Mouse (Mus musculus): ENCODE measurements around the gene Galnt7. TPM values are rescaled to one million over a fixed set of nuclear protein-coding genes. Genes with fewer than 3 reads are reported as not detected.

Gene Galnt7
- total and polyA plus RNA-seq, 2 experiments from 2014 or later = 6.6 to 6.8 TPM

DNA sequence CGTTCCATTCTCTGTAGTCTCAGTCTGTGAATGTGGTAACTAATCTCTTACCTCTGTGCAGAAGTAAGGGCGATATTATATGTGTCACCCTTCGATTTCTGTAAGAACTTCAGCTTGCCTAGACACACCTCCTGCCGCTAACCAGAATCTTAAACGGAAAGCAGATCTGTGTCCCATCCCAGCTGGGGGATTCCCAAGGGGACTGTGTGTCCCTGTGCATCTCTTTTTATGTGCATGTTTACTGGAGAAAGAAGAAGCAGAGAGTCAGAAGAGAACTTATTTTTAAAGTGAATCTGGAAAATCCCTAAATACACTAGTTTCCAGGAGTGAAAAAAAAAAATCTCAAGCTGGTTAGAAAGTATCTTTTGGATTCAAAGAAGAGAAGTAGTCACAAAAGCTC, 75.5 kb downstream of the Galnt7 start:
- Histone ChIP-seq H3K27ac (no peak overlapping the region), H3K9ac (replicated peaks; ENCODE audit: low read length) (no peak overlapping the region), H3K27me3 (ENCODE audit: insufficient read depth, low read length) (no peaks in the 10 kb centered on the region), H3K4me3 (ENCODE audit: low read length) (no peak overlapping the region), H3K4me2 (ENCODE audit: low read depth, low read length) (no peak overlapping the region), H3K4me1 (ENCODE audit: insufficient read depth, low read length) (no peaks in the 10 kb centered on the region), H3K36me3 (ENCODE audit: insufficient read depth, low read length) (no peaks in the 10 kb centered on the region), H3K9me3 (ENCODE audit: low read length) (no peaks in the 10 kb centered on the region)
- no peak for ATAC-seq
- no peak for DNase-seq (ENCODE audit: low spot score)
- no peak for TF ChIP-seq CTCF (IDR thresholded peaks at IDR 0.05; ENCODE audit: low read depth)
- 77% methylated on average over 5 of the region's 5 CpGs for WGBS

- WGBS = 30% methylated on average over 7 of the region's 7 CpGs
- Histone ChIP-seq H3K9me3 (ENCODE audit: low read length) (no peaks in the 10 kb centered on the region), H3K9ac (replicated peaks; ENCODE audit: low read length) (no peak overlapping the region), H3K4me3 (ENCODE audit: low read length) (no peak overlapping the region), H3K27ac (no peak overlapping the region), H3K4me1 (ENCODE audit: insufficient read depth, low read length) (no peaks in the 10 kb centered on the region), H3K27me3 (ENCODE audit: insufficient read depth, low read length) (no peaks in the 10 kb centered on the region), H3K36me3 (ENCODE audit: insufficient read depth, low read length) (no peaks in the 10 kb centered on the region), H3K4me2 (ENCODE audit: low read depth, low read length) (no peak overlapping the region)
- peak; percentile 32 for DNase-seq (ENCODE audit: low spot score)
- peak; percentile 82 for ATAC-seq
- TF ChIP-seq CTCF (IDR thresholded peaks at IDR 0.05; ENCODE audit: low read depth) = peak; percentile 51
These were observed 76.6 kb downstream of the Galnt7 start for GRCm38 (mm10) chr8:57576238-57576637.

DNA sequence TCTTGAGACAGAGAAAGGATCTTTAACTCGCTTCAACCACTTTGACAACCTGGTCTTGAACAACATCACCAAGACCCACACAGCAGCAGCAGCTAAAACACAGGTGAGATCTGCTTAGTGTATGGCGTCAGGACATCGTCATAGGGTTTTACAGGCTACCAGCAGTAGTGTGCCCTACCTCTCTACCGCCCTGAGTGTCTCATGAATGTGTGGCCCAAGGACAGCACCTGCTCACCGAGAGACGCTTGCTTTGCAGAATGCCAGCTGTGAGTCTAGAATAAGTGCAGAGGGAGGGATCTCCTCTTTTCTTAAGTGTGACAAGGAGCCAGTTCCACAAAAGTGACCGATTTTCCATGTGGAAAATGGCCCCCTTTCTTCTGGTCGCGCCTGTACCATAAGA, 77.5 kb downstream of the Galnt7 start:
- Histone ChIP-seq H3K9me3 (ENCODE audit: low read length) (no peaks in the 10 kb centered on the region), H3K9ac (replicated peaks; ENCODE audit: low read length) (no peak overlapping the region), H3K27me3 (ENCODE audit: insufficient read depth, low read length) (no peaks in the 10 kb centered on the region), H3K36me3 (ENCODE audit: insufficient read depth, low read length) (no peaks in the 10 kb centered on the region), H3K4me2 (ENCODE audit: low read depth, low read length) (no peak overlapping the region), H3K4me3 (ENCODE audit: low read length) (no peak overlapping the region), H3K27ac (no peak overlapping the region), H3K4me1 (ENCODE audit: insufficient read depth, low read length) (no peaks in the 10 kb centered on the region)
- TF ChIP-seq CTCF (IDR thresholded peaks at IDR 0.05; ENCODE audit: low read depth) = no peak
- 85% methylated on average over 9 of the region's 9 CpGs for WGBS
- DNase-seq (ENCODE audit: low spot score) (no peak), ATAC-seq (no peak)

DNA sequence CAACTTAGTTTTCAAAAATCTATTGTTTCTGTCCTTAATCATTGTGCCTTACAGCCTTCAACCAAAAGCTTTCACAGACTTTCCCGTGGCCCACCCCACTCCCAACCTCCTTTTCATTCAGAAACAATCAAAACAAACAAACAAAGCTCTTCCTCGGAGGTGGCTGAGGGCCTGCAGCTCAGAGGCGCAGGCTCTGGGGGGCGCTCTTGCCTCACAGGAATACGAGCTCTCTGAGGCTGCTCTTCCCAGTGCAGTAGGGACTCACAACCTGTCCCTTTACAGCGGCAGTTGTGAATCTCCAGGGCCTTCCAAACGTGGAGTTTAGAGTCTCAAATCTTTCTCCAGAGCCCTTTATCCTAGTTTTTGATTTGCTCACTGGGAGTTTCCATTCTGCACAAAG, 78.4 kb downstream of the Galnt7 start:
- no peaks in the 10 kb centered on the region for H3K9me3 ChIP-seq (ENCODE audit: low read length)
- peak; percentile 77 for ATAC-seq
- H3K9ac ChIP-seq (replicated peaks; ENCODE audit: low read length) = no peak overlapping the region
- no peak overlapping the region for H3K27ac ChIP-seq
- H3K4me3 ChIP-seq (ENCODE audit: low read length) = no peak overlapping the region
- H3K4me1 ChIP-seq (ENCODE audit: insufficient read depth, low read length) = no peaks in the 10 kb centered on the region
- peak; percentile 85 for DNase-seq (ENCODE audit: low spot score)
- H3K4me2 ChIP-seq (ENCODE audit: low read depth, low read length) = no peak overlapping the region
- TF ChIP-seq CTCF (IDR thresholded peaks at IDR 0.05; ENCODE audit: low read depth) = peak; percentile 88
- H3K27me3 ChIP-seq (ENCODE audit: insufficient read depth, low read length) = no peaks in the 10 kb centered on the region
- no peaks in the 10 kb centered on the region for H3K36me3 ChIP-seq (ENCODE audit: insufficient read depth, low read length)
- WGBS = 5% methylated on average over 7 of the region's 7 CpGs

DNA sequence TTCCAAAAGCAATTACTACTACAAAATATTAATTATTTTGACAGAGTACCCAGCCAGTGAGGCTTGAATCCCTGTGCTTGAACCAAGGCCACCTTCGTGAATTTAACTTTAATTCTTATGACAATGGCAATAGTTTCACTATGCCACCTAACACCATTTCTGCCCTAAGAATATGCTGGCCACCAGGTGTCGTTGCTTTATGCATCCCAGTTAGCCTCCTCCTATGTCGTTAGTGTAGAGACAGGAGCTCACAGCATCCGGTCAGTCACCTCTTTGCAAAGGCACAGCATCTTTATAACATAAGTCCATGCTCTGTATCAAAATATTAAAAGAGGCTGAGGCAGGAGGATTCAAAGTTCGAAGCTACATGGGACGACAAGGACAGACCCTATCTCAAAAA, 79.0 kb downstream of the Galnt7 start:
- no peaks in the 10 kb centered on the region for H3K36me3 ChIP-seq (ENCODE audit: insufficient read depth, low read length)
- H3K27me3 ChIP-seq (ENCODE audit: insufficient read depth, low read length) = no peaks in the 10 kb centered on the region
- H3K4me1 ChIP-seq (ENCODE audit: insufficient read depth, low read length) = peaks cover 5% of the 10 kb centered on the region; the same call in 1 of the 2 replicates
- ATAC-seq = no peak
- H3K9ac ChIP-seq (replicated peaks; ENCODE audit: low read length) = no peak overlapping the region
- WGBS = 77% methylated on average over 6 of the region's 6 CpGs
- TF ChIP-seq CTCF (IDR thresholded peaks at IDR 0.05; ENCODE audit: low read depth) = peak; percentile 5; the same call in 1 of the 2 replicates
- no peak overlapping the region for H3K4me3 ChIP-seq (ENCODE audit: low read length)
- H3K9me3 ChIP-seq (ENCODE audit: low read length) = no peaks in the 10 kb centered on the region
- no peak for DNase-seq (ENCODE audit: low spot score)
- no peak overlapping the region for H3K4me2 ChIP-seq (ENCODE audit: low read depth, low read length)
- no peak overlapping the region for H3K27ac ChIP-seq

DNA sequence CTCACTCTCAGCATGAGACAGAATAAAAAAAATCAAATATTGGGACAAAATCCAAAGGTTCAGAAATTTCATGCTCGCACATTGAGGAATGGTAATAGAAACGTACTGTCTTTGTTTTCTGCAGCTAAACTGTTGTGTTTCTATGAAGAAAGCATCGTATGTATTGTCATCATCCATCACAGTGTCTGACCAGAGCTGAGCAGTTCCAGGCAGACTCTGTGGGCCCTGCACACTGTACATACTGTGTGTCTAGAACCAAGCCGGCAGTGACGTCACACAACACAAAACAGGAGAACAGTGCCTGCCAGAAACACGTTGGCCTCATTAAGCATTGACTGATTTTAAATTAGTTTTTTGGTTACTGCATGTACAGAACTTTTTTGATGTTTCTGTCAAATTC, 82.9 kb downstream of the Galnt7 start:
- peaks cover 5% of the 10 kb centered on the region; the same call in 1 of the 2 replicates for H3K4me1 ChIP-seq (ENCODE audit: insufficient read depth, low read length)
- DNase-seq (ENCODE audit: low spot score) (no peak), ATAC-seq (no peak)
- H3K9ac ChIP-seq (replicated peaks; ENCODE audit: low read length) = no peak overlapping the region
- H3K27ac ChIP-seq = no peak overlapping the region
- WGBS = 51% methylated on average over 6 of the region's 6 CpGs
- no peaks in the 10 kb centered on the region for H3K9me3 ChIP-seq (ENCODE audit: low read length)
- no peak overlapping the region for H3K4me3 ChIP-seq (ENCODE audit: low read length)
- no peaks in the 10 kb centered on the region for H3K27me3 ChIP-seq (ENCODE audit: insufficient read depth, low read length)
- H3K36me3 ChIP-seq (ENCODE audit: insufficient read depth, low read length) = no peaks in the 10 kb centered on the region
- TF ChIP-seq CTCF (IDR thresholded peaks at IDR 0.05; ENCODE audit: low read depth) = no peak
- H3K4me2 ChIP-seq (ENCODE audit: low read depth, low read length) = no peak overlapping the region

- Histone ChIP-seq H3K4me1 (ENCODE audit: insufficient read depth, low read length) (peaks cover 5% of the 10 kb centered on the region; the same call in 1 of the 2 replicates), H3K36me3 (ENCODE audit: insufficient read depth, low read length) (no peaks in the 10 kb centered on the region), H3K4me2 (ENCODE audit: low read depth, low read length) (no peak overlapping the region), H3K27ac (no peak overlapping the region), H3K27me3 (ENCODE audit: insufficient read depth, low read length) (no peaks in the 10 kb centered on the region), H3K9ac (replicated peaks; ENCODE audit: low read length) (no peak overlapping the region), H3K9me3 (ENCODE audit: low read length) (no peaks in the 10 kb centered on the region), H3K4me3 (ENCODE audit: low read length) (no peak overlapping the region)
- DNase-seq (ENCODE audit: low spot score) (peak; percentile 60), ATAC-seq (peak; percentile 66; the same call in 1 of the 2 replicates)
- peak; percentile 67 for TF ChIP-seq CTCF (IDR thresholded peaks at IDR 0.05; ENCODE audit: low read depth)
- WGBS = 52% methylated on average over 11 of the region's 11 CpGs
These were observed 83.4 kb downstream of the Galnt7 start for GRCm38 (mm10) chr8:57569400-57569795.

Measured in hindbrain, postnatal 0 days (tissue).